Mouse (Mus musculus): Measurements from ENCODE around the gene Gm9945.

Gm9945 gene

GRCm38 (mm10) chr11:53479783-53480301 lies at the start of gene Gm9945, which contains the start of gene Sowaha:
TSS of gene Gm9945 (plus strand) at chr11:53480166.
TSS of gene Sowaha (minus strand) at chr11:53480274.
- DNase-seq (ENCODE audit: low read depth, low spot score): peak; percentile 17

GRCm38 (mm10) chr11:53430300-53430669 lies 49.7 kb upstream of the Gm9945 start:
- DNase-seq (ENCODE audit: low read depth, low spot score): no peak

- peak; percentile 100 for DNase-seq (ENCODE audit: low read depth, low spot score)
These were observed 49.2 kb upstream of the Gm9945 start, which contains the start of the genes Uqcrq and Gdf9 for GRCm38 (mm10) chr11:53430670-53431346. TSS of gene Uqcrq (minus strand) at chr11:53430831. TSS of gene Gdf9 (plus strand) at chr11:53431023.

GRCm38 (mm10) chr11:53431347-53432056 lies 48.5 kb upstream of the Gm9945 start:
- DNase-seq (ENCODE audit: low read depth, low spot score): no peak

GRCm38 (mm10) chr11:53433057-53433456 lies 46.9 kb upstream of the Gm9945 start:
- DNase-seq (ENCODE audit: low read depth, low spot score): no peak

- no peak for DNase-seq (ENCODE audit: low read depth, low spot score)
These were observed 44.5 kb upstream of the Gm9945 start for GRCm38 (mm10) chr11:53435504-53435903.

- DNase-seq (ENCODE audit: low read depth, low spot score): no peak
These were observed 43.6 kb upstream of the Gm9945 start for GRCm38 (mm10) chr11:53436338-53436737.

GRCm38 (mm10) chr11:53441921-53442320 lies 38.0 kb upstream of the Gm9945 start:
- peak; percentile 60 for DNase-seq (ENCODE audit: low read depth, low spot score)

GRCm38 (mm10) chr11:53443861-53444260 lies 36.1 kb upstream of the Gm9945 start:
- DNase-seq (ENCODE audit: low read depth, low spot score): peak; percentile 51

- DNase-seq (ENCODE audit: low read depth, low spot score): no peak
These were observed 34.4 kb upstream of the Gm9945 start for GRCm38 (mm10) chr11:53445562-53445961.

GRCm38 (mm10) chr11:53446183-53446582 lies 33.8 kb upstream of the Gm9945 start:
- DNase-seq (ENCODE audit: low read depth, low spot score): no peak

GRCm38 (mm10) chr11:53447996-53448395 lies 32.0 kb upstream of the Gm9945 start:
- DNase-seq (ENCODE audit: low read depth, low spot score): no peak

- DNase-seq (ENCODE audit: low read depth, low spot score): no peak
These were observed 31.4 kb upstream of the Gm9945 start for GRCm38 (mm10) chr11:53448529-53448928.

- peak; percentile 53 for DNase-seq (ENCODE audit: low read depth, low spot score)
These were observed 29.8 kb upstream of the Gm9945 start for GRCm38 (mm10) chr11:53450070-53450705.

- DNase-seq (ENCODE audit: low read depth, low spot score): no peak
These were observed 28.6 kb upstream of the Gm9945 start for GRCm38 (mm10) chr11:53451361-53451760.

GRCm38 (mm10) chr11:53452396-53452795 lies 27.6 kb upstream of the Gm9945 start:
- no peak for DNase-seq (ENCODE audit: low read depth, low spot score)

GRCm38 (mm10) chr11:53453031-53453430 lies 26.9 kb upstream of the Gm9945 start:
- DNase-seq (ENCODE audit: low read depth, low spot score): no peak

GRCm38 (mm10) chr11:53456474-53457371 lies 23.2 kb upstream of the Gm9945 start, which contains the start of the genes Gm10447 and Shroom1:
TSS of gene Gm10447 (minus strand) at chr11:53457110.
TSS of gene Shroom1 (plus strand) at chr11:53457205.
- DNase-seq (ENCODE audit: low read depth, low spot score): no peak

GRCm38 (mm10) chr11:53457372-53457954 lies 22.5 kb upstream of the Gm9945 start:
- no peak for DNase-seq (ENCODE audit: low read depth, low spot score)

GRCm38 (mm10) chr11:53458996-53459395 lies 21.0 kb upstream of the Gm9945 start:
- DNase-seq (ENCODE audit: low read depth, low spot score): no peak

GRCm38 (mm10) chr11:53460192-53460591 lies 19.8 kb upstream of the Gm9945 start:
- no peak for DNase-seq (ENCODE audit: low read depth, low spot score)

Data from CD4-positive helper T cell, adult 2 months (primary cell).